Mouse (Mus musculus) CD4-positive helper T cell, adult 2 months (primary cell): Measurements from ENCODE around the gene Olfr164.

Experiments
- DNase-seq: peaks from one replicate; pipeline ENCODE4 v3.0.0-alpha.2; 2012; ENCODE audit warnings: low read depth, missing footprints, low spot score

Olfr164 gene

DNA sequence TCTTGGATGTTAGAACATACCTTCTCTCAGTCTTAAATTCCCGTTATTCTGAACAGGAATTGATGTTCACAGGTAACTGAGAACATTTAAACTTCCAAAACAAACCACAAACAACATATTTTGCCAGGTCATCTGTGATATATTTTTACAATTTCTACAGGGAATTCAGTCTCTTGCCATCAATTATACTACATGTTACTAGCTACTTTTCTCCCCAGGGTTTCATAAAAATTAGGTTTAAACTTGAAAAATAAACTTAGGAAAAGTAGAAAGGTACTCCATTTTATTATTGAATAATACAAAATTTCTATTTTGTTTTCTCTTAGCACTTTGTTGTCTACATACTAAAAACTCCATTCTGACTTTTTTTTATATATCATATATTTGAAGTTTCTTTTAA is at the start of gene Olfr164:
Olfr164 (minus strand) TSS at position 101 of the 400 bp plus-strand sequence.
- no peak for DNase-seq

DNA sequence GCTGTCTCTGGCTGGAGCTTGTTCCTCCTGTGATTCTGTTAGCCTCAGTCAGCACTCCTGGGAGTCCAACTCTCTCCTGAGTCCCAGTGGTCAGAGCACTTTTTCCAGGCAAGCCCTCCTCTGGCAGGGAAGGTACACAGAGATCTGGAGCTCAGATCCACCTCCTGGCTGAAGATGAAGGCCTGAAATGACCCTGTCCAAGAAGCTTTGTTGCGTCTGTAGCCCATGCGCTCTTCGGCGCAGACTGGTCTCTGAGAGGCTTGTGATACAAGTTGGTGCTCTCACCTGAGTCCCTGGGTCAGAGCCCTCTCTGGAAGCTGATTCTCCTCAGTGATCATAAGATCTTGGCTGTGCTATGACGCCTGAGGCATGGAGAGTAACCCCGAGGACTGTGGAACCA is 35.2 kb upstream of the Olfr164 start:
- no peak for DNase-seq

DNA sequence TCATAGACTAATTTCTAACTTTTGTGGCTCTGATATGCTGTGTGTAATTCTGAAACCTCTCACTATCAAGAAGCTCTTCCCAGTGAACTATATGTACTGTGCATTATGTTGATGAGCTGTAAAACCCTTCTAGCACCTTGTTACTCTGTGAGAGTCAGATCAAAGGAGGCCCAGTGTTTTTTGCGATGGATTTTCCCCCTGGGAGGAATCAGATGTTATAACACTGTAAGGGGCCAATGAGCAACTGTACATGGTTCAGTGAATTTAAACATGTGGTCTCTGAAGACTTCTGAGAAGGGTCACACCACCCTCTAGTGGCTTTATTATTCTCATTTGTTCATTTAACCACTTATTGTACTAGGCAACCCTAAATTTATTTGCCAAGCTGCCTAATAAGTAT is 50.6 kb downstream of the Olfr164 start:
- no peak for DNase-seq

DNA sequence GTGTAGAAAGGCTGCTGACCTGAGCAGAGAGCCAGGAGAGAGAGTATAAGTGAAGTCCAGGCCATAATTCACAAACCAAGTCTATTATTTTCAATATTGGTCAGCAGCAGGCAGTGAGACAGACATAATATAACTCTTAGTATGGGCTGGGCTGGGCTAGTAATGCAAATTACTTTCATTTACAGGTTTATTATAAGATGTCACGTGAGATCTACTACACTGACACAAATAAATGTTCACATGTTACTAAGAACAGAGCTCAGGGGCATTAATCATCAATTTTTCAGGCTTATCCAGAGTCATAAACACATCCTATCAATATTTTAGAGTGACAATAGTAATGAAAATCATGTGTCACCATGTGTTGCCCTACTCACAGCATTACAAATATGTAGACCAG is 53.1 kb downstream of the Olfr164 start:
- no peak for DNase-seq

DNA sequence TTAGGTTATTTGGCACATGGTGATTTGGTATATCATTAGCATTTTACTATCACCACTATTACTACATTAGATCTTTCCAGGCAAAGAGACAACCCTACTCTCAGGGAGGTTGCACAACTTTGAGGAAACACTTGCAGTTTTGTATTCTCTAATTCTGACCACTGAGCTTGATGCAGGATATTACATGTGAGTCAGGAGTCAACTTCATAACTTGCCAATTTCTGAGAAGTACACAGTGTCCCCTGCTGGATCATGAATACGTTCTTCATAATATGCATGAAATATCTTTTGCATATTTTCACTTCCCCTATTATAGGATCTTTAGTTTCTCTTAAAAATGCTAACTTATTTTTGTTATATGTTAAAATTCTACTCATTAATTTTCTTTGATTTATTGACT is 68.0 kb downstream of the Olfr164 start:
- DNase-seq: no peak

DNA sequence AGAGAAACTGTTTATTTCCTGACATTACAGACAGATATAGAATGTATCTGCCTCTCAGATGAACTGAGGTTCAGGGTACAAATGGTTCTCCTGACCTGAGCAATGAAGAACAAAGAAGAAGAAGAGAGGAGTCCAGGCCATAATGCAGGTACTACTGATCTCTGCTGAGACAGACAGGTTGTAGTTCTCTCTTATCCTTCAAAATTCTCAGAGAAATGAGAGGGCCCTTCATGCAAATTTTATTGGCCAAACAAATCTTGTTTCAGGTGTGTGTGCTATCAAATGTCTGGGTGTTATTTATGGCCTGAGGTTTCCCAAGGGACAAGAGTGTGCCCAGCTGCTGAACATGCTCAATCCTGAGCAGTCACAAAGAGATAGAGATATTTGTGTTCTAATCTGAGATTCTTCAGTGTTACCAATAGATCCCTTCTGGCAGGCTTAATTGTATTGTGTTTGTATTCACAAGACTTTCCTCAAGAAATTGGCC is 72.3 kb downstream of the Olfr164 start:
- no peak for DNase-seq

DNA sequence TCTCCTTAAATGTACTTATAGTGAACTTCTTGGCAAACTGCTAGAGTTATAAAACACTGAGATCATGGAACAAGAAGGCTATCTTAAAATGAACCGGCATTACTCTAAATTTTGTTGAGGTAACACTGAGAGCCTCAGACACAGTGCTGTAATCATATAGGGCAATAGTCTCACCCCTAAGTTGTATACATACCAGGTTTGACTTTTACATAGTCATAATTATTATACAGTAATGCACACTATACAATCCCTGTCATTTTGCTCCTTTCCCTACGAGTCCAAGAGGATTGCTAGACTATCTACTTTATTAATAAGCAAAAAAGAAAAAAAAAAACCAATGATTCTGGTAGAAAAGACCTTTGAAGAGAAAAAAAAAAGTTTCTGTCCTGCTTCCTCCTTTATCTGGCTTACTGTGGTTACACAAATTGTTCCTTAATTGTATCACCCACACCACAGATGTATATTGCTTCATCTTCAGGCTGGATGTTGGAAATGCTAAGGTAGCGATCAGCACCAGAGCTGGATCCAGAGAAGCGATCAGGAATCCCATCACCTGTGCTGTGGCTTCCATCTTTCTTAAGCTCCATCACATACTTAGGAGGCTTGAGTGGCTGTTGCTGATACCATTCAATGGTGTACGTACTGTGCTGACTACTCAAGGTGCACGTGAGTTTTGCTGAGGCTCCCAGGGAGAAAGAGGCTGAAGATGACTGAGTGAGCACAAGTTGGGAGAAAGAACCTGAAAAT is 72.9 kb downstream of the Olfr164 start:
- DNase-seq: no peak

DNA sequence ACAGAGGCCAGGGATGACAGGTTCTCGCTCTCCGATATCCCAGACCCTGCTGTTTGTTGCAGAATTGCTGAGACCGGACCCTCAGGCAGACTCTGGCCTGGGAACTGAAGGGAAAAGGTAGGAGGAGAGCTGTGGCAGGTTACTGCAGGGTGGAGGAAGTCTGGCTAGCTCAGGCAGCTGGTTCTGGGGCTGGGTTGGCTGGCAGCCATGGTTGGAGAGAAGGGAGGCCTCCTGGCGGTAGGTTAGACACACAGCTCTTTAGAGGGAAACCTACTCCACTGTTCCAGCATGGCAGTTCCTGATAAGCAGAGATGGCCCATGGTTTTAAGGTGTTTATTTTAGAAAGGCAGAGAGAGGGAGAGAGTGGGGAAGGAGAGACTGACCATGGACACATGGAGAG is 77.1 kb downstream of the Olfr164 start:
- DNase-seq: no peak
